Mouse (Mus musculus): Measurements from ENCODE around the gene Mis18bp1. TPM values are rescaled to one million over a fixed set of nuclear protein-coding genes. Genes with fewer than 3 reads are reported as not detected.
A peak's percentile ranks its signal among the peaks of the same experiment; 100 is the strongest.

Mis18bp1 gene
- total and polyA plus RNA-seq, 3 experiments: 20.0 to 21.2 TPM; not detected in 1

DNA sequence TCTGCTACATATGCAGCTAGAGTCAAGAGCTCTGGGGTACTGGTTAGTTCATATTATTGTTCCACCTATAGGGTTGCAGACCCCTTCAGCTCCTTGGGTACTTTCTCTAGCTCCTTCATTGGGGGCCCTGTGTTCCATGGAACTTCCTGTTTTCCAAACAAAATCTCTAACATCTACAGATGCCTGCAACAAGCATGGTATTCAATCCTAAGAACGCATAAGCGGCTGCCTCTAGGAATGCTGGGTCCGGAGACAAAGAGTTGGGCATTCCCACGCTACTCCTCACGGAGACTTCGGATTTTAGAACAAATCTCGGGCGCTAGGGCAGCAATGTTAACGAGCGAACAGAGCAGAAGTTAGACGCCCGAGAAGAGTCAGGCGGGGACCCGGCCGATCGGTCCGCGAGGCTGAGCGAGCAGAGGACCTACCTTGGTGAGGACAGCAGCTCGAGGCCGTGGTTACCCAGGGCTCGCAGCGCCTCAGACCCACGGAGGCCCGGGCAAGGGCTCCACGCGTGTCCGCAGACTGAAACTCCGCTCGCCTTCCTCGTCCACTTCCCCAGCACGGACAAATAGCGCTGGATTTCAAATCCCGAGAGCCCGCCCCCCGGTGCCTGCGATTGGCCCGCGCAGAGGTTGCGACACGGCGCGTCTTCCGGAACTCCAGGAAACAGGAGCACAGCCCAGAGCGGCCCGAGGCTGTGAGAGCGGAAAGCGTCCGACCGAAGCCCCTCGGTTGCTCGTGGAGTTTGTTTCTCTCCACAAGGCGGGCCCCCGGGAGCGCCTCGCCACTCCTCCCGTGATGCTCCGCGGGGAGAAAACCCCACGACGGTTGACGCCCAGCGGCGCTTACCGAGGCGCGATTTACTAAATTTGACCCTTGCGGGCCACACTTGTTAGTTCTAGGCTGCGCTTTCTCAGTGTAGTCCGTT lies at the start of gene Mis18bp1 (continued):
- TF ChIP-seq SIN3A (IDR thresholded peaks at IDR 0.05; ENCODE audit: low read length) (peak; percentile 89), POLR2AphosphoS5 (IDR thresholded peaks at IDR 0.05; ENCODE audit: borderline replicate concordance, low read depth, low read length) (no peak), EP300 (IDR thresholded peaks at IDR 0.05; ENCODE audit: low read depth in 1 of 2, low read length in 2 of 2) (peak in 1 of 2 experiments; percentile 35; a peak in 1 of 4 replicates), GATA1 (IDR thresholded peaks at IDR 0.05; ENCODE audit: low read depth, low read length) (no peak), ETS1 (IDR thresholded peaks at IDR 0.05; ENCODE audit: low read depth, low read length) (peak; percentile 36; the same call in 1 of the 2 replicates)

DNA sequence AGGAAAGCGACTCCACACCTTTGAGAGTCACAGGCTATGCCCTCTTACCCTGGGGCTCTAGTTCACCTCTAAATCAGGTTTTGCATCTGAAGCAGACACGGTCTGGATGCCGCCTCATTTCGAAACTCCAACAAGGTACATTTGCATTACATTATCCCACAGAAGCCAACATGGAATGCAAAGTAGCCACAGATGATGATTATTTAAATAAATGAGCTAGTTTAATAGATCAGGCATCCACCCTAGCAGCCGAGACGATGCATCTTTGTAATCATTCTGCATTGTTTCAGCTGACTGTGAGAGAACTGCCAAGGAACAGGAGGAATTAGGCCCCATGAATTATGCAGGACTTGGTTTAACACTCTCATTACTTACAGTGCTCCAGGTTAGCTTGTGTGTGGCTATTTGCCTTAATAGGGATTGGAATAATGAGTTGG lies 44.0 kb upstream of the Mis18bp1 start:
- Histone ChIP-seq H3K4me1 (ENCODE audit: control insufficient read depth in 1 of 2, insufficient read depth in 2 of 2, low read length in 2 of 2) (no peaks in the 10 kb centered on the region), H3K36me3 (ENCODE audit: control insufficient read depth in 1 of 2, insufficient read depth in 2 of 2, low read length in 2 of 2) (no peaks in the 10 kb centered on the region), H3K27ac (ENCODE audit: control insufficient read depth, low read depth, low read length) (no peak overlapping the region), H3K27me3 (ENCODE audit: control insufficient read depth in 1 of 2, insufficient read depth in 2 of 2, low read length in 2 of 2) (no peaks in the 10 kb centered on the region), H3K9me3 (replicated peaks; ENCODE audit: insufficient read depth, low read length) (no peaks in the 10 kb centered on the region), H3K79me2 (ENCODE audit: control insufficient read depth, insufficient read depth, low read length, poor library complexity) (no peaks in the 10 kb centered on the region), H3K4me3 (ENCODE audit: control insufficient read depth in 1 of 2, insufficient read depth in 1 of 2, low read depth in 2 of 2, low read length in 2 of 2) (no peak overlapping the region), H3K9ac (ENCODE audit: control insufficient read depth, low read depth, low read length, poor library complexity, severe bottlenecking) (no peak overlapping the region)
- no peak for TF ChIP-seq TCF12 (IDR thresholded peaks at IDR 0.05; ENCODE audit: low read depth, low read length)
- TF ChIP-seq RCOR1 (IDR thresholded peaks at IDR 0.05; ENCODE audit: low read depth, low read length): no peak
- TF ChIP-seq EP300 (IDR thresholded peaks at IDR 0.05; ENCODE audit: low read depth in 1 of 2, low read length in 2 of 2): no peak
- TF ChIP-seq MXI1 (IDR thresholded peaks at IDR 0.05; ENCODE audit: low read depth, low read length): no peak
- no peak for TF ChIP-seq POLR2AphosphoS2 (IDR thresholded peaks at IDR 0.05; ENCODE audit: low read length)
- TF ChIP-seq HCFC1 (IDR thresholded peaks at IDR 0.05; ENCODE audit: low read depth, low read length): no peak
- no peak for TF ChIP-seq POLR2A (IDR thresholded peaks at IDR 0.05; ENCODE audit: control insufficient read depth in 1 of 2, insufficient read depth in 1 of 2, low read depth in 1 of 2, low read length in 2 of 2, poor library complexity in 1 of 2)
- TF ChIP-seq SMC3 (IDR thresholded peaks at IDR 0.05; ENCODE audit: low read depth, low read length): no peak
- no peak for DNase-seq (ENCODE audit: low read depth, low spot score)

DNA sequence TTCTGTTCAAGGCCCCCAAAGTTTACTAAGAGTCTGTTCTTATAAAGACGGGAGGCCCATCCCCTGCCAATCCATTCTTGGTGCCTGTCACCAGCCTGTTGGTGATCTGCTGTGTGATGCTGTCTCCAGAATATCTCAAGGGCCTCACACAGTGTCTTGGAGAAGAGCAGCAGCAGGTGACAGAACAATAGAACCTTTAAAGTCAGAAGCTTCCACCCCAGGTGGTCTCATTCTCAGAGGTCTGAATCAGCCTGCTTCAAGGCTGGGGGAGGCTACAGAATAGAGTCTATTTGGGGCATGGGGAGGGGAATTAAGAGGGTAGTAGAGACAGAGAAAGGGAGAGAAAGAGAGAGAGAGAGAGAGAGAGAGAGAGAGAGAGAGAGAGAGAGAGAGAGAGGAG lies 34.0 kb upstream of the Mis18bp1 start:
- Histone ChIP-seq H3K4me3 (ENCODE audit: control insufficient read depth in 1 of 2, insufficient read depth in 1 of 2, low read depth in 2 of 2, low read length in 2 of 2) (no peak overlapping the region), H3K27me3 (ENCODE audit: control insufficient read depth in 1 of 2, insufficient read depth in 2 of 2, low read length in 2 of 2) (no peaks in the 10 kb centered on the region), H3K36me3 (ENCODE audit: control insufficient read depth in 1 of 2, insufficient read depth in 2 of 2, low read length in 2 of 2) (no peaks in the 10 kb centered on the region), H3K27ac (ENCODE audit: control insufficient read depth, low read depth, low read length) (no peak overlapping the region), H3K9ac (ENCODE audit: control insufficient read depth, low read depth, low read length, poor library complexity, severe bottlenecking) (no peak overlapping the region), H3K9me3 (replicated peaks; ENCODE audit: insufficient read depth, low read length) (no peaks in the 10 kb centered on the region), H3K4me1 (ENCODE audit: control insufficient read depth in 1 of 2, insufficient read depth in 2 of 2, low read length in 2 of 2) (no peaks in the 10 kb centered on the region), H3K79me2 (ENCODE audit: control insufficient read depth, insufficient read depth, low read length, poor library complexity) (no peaks in the 10 kb centered on the region)
- no peak for TF ChIP-seq BHLHE40 (IDR thresholded peaks at IDR 0.05; ENCODE audit: borderline replicate concordance, low read depth, low read length)
- TF ChIP-seq RAD21 (IDR thresholded peaks at IDR 0.05; ENCODE audit: low read depth, low read length): no peak
- no peak for TF ChIP-seq MYB (IDR thresholded peaks at IDR 0.05; ENCODE audit: low read depth, low read length)
- no peak for TF ChIP-seq USF1 (IDR thresholded peaks at IDR 0.05; ENCODE audit: low read depth, low read length)
- TF ChIP-seq ZNF384 (IDR thresholded peaks at IDR 0.05; ENCODE audit: low read depth, low read length): no peak
- no peak for TF ChIP-seq NELFE (IDR thresholded peaks at IDR 0.05; ENCODE audit: low read depth, low read length)
- no peak for TF ChIP-seq E2F4 (IDR thresholded peaks at IDR 0.05; ENCODE audit: borderline replicate concordance, low read depth, low read length)
- no peak for TF ChIP-seq SMC3 (IDR thresholded peaks at IDR 0.05; ENCODE audit: low read depth, low read length)
- no peak for TF ChIP-seq CHD1 (IDR thresholded peaks at IDR 0.05; ENCODE audit: low read depth, low read length)
- TF ChIP-seq POLR2AphosphoS2 (IDR thresholded peaks at IDR 0.05; ENCODE audit: low read length): no peak
- TF ChIP-seq TBP (IDR thresholded peaks at IDR 0.05; ENCODE audit: low read depth, low read length): no peak
- TF ChIP-seq USF2 (IDR thresholded peaks at IDR 0.05; ENCODE audit: borderline replicate concordance in 1 of 2, insufficient read depth in 1 of 2, low read depth in 1 of 2, low read length in 2 of 2): no peak
- TF ChIP-seq MAX (IDR thresholded peaks at IDR 0.05; ENCODE audit: low read length): no peak
- no peak for TF ChIP-seq ELF1 (IDR thresholded peaks at IDR 0.05; ENCODE audit: low read depth, low read length)
- no peak for TF ChIP-seq POLR2A (IDR thresholded peaks at IDR 0.05; ENCODE audit: control insufficient read depth in 1 of 2, insufficient read depth in 1 of 2, low read depth in 1 of 2, low read length in 2 of 2, poor library complexity in 1 of 2)
- DNase-seq (ENCODE audit: low read depth, low spot score): no peak

All from MEL (cell line).